Mouse (Mus musculus) CD4-positive, CD25-positive, alpha-beta regulatory T cell, adult 4 months (primary cell): ENCODE results near the gene Stk31. TPM values are rescaled to one million over a fixed set of nuclear protein-coding genes. Genes with fewer than 3 reads are reported as not detected.

Experiments
- polyA plus RNA-seq, 2 experiments: library from polyadenylated mRNA; unstranded; fragments of 100-300 nt; shearing (Covaris generic); gene quantifications; one replicate each; pipeline ENCODE4 v1.2.1; 2017

Stk31 gene
- polyA plus RNA-seq, 2 experiments from 2014 or later: not detected

Other genes with a start within 250 kb of the Stk31 start
- 1 to 10 TPM; 1.2 to 3.0 TPM for gene Igf2bp3, start 180.6 kb upstream of the Stk31 start, polyA plus RNA-seq
- gene Tra2a, start 131.6 kb upstream of the Stk31 start, polyA plus RNA-seq: 10 to 100 TPM; 37.2 to 48.8 TPM
- 10 to 100 TPM; 13.0 to 18.5 TPM for gene Ccdc126, start 76.3 kb upstream of the Stk31 start, polyA plus RNA-seq
- gene Fam221a, start 27.9 kb upstream of the Stk31 start, polyA plus RNA-seq: 1 to 10 TPM; 4.3 to 6.4 TPM